Mouse (Mus musculus) midbrain, embryonic 16.5 days (tissue): ENCODE measurements at regions not wholly inside any gene's neighbourhood (a gene's known extent, or its start where the extent isn't known, plus 50 kb on each side); places are given as distances from the start of the nearest gene placed in this dataset.
"Not testable (repeated sequence)": the region's sequence is repeated elsewhere in the genome, so short reads cannot be mapped to it uniquely, and the experiment has no call there.

ENCODE experiments used
- ATAC-seq: fragments of 200-750 bp; cut with Nextera tagmentation; 2 replicates; pipeline ENCODE4 v1.8.0; 2017; ENCODE audit warnings: moderate TSS enrichment
- H3K27ac ChIP-seq: fragments of 300-500 bp; sonication (generic); 2 replicates; pipeline ENCODE4 v1.5.1; 2014; ENCODE audit warnings: mild to moderate bottlenecking, low read length, mixed read lengths
- H3K27me3 ChIP-seq: fragments of 300-500 bp; sonication (generic); 2 replicates; pipeline ENCODE4 v1.6.1; 2014; ENCODE audit warnings: low read depth, low read length, mixed read lengths; ENCODE audit not compliant: control insufficient read depth, insufficient read depth
- H3K36me3 ChIP-seq: fragments of 300-500 bp; sonication (generic); 2 replicates; pipeline ENCODE4 v1.6.1; 2014; ENCODE audit warnings: mild to moderate bottlenecking, low read length, moderate library complexity, mixed read lengths; ENCODE audit not compliant: control insufficient read depth, insufficient read depth
- H3K4me1 ChIP-seq: fragments of 300-500 bp; sonication (generic); 2 replicates; pipeline ENCODE4 v1.6.1; 2014; ENCODE audit warnings: mild to moderate bottlenecking, low read length, mixed read lengths; ENCODE audit not compliant: control insufficient read depth, insufficient read depth
- H3K4me2 ChIP-seq: fragments of 300-500 bp; sonication (generic); 2 replicates; pipeline ENCODE4 v1.6.1; 2014; ENCODE audit warnings: mild to moderate bottlenecking, low read length, mixed read lengths
- H3K4me3 ChIP-seq: fragments of 300-500 bp; sonication (generic); 2 replicates; pipeline ENCODE4 v1.5.1; 2014; ENCODE audit warnings: low read depth, mild to moderate bottlenecking, low read length, moderate library complexity, mixed read lengths
- H3K9ac ChIP-seq: fragments of 300-500 bp; sonication (generic); 2 replicates; pipeline ENCODE4 v1.6.1; 2014; ENCODE audit warnings: low read depth, low read length, mixed read lengths
- H3K9me3 ChIP-seq: fragments of 300-500 bp; sonication (generic); replicated peaks from 2 replicates; pipeline ENCODE4 v1.6.1; 2014; ENCODE audit warnings: mild to moderate bottlenecking, low read length, mixed read lengths; ENCODE audit not compliant: control insufficient read depth, poor library complexity, severe bottlenecking
- WGBS: fragments of 180-500 bp; shearing (Covaris S2); extraction: QIAGEN DNeasy Blood & Tissue Kit; methylation state at CpG from one replicate; pipeline ENCODE4 v1.1.7; 2014; 5-methylcytosine and 5-hydroxymethylcytosine counted together

- peak; percentile 56; the same call in 1 of the 2 replicates for ATAC-seq
Observed at GRCm38 (mm10) chr10:72298824-72299551, 355.7 kb upstream of the Zwint start.

DNA sequence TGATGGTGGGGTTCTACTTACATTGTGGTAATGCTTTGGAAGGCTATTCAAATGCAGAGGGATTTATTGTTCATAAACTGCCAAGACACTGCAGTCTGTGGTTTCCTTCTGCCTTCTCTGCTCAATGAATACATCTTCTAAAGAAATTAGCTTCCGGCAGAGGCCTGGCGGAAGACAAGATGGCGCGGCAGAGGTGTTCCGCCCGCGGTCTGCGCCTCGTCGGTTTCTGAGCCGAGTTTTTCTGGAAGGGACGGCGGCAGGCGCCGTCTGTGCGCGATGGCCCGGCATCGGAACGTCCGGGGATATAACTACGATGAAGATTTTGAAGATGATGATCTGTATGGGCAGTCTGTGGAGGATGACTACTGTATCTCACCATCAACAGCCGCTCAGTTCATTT lies 345.6 kb upstream of the Zwint start:
- WGBS, result 95% methylated on average over 18 of the region's 23 CpGs
- not testable (repeated sequence) for ATAC-seq, H3K4me1 ChIP-seq, H3K4me2 ChIP-seq, H3K9ac ChIP-seq, H3K4me3 ChIP-seq, H3K36me3 ChIP-seq, H3K9me3 ChIP-seq, H3K27me3 ChIP-seq, H3K27ac ChIP-seq

More at GRCm38 (mm10) chr10:72298824-72299551, 355.7 kb upstream of the Zwint start:
- H3K27me3 ChIP-seq, result no peaks in the 10 kb centered on the region
- no peak overlapping the region for H3K27ac ChIP-seq
- no peaks in the 10 kb centered on the region for H3K9me3 ChIP-seq
- no peaks in the 10 kb centered on the region for H3K4me1 ChIP-seq
- H3K4me2 ChIP-seq, result no peak overlapping the region
- 36% methylated on average over 8 of the region's 8 CpGs for WGBS
- no peaks in the 10 kb centered on the region for H3K36me3 ChIP-seq
- H3K4me3 ChIP-seq, result no peak overlapping the region
- no peak overlapping the region for H3K9ac ChIP-seq

GRCm38 (mm10) chr10:72318308-72318707 lies 336.3 kb upstream of the Zwint start:
- Histone ChIP-seq H3K9ac (no peak overlapping the region), H3K9me3 (no peaks in the 10 kb centered on the region), H3K27me3 (no peaks in the 10 kb centered on the region), H3K4me2 (no peak overlapping the region), H3K4me3 (no peak overlapping the region), H3K27ac (no peak overlapping the region), H3K36me3 (no peaks in the 10 kb centered on the region), H3K4me1 (no peaks in the 10 kb centered on the region)
- 72% methylated on average over 4 of the region's 4 CpGs for WGBS
- ATAC-seq, result no peak

DNA sequence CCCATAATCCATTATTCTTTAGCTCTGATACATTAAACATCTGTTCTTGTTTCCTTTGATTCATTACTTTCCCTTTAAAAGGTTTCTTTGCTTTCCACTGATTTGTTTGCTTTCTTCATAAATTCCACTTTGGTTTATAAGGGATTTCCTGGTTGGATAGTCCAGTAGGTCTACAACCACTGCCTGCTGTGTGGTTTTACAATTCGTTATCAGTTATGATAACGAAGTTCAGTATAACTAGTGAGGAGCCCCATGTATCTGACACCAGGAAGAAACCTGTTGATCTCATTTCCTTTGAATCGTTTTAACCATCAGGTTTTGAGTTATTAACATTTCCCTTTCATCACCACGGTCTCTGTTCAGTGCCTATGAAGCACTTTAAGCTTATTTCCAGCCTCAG lies 334.3 kb upstream of the Zwint start:
- 82% methylated on average over 4 of the region's 4 CpGs for WGBS
- H3K9ac ChIP-seq, result no peak overlapping the region
- no peak for ATAC-seq
- H3K36me3 ChIP-seq, result no peaks in the 10 kb centered on the region
- H3K27me3 ChIP-seq, result no peaks in the 10 kb centered on the region
- H3K4me2 ChIP-seq, result no peak overlapping the region
- no peak overlapping the region for H3K27ac ChIP-seq
- H3K4me3 ChIP-seq, result no peak overlapping the region
- no peaks in the 10 kb centered on the region for H3K4me1 ChIP-seq
- no peaks in the 10 kb centered on the region for H3K9me3 ChIP-seq

DNA sequence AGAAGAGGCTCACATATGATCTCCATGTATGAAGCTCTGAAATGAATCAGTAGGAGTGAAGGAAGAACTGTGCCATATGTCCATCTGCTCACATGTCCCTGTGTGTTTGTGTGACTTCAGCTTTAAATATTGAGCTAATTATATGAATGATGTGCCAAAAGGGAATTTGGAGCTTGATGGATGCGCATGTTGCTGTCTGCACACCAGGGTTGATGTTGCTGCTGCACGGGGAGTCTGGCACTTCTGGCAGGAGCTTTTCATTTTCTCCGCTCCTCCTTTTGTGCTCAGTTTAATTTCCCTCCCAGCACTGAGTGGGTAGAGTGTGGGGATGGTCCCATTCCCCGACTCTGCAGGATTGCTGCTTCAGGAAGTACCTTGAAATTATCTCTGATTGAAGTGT lies 328.0 kb upstream of the Zwint start:
- peak; percentile 25; the same call in 1 of the 2 replicates for ATAC-seq
- Histone ChIP-seq H3K4me2 (no peak overlapping the region), H3K4me1 (no peaks in the 10 kb centered on the region), H3K9ac (no peak overlapping the region), H3K9me3 (no peaks in the 10 kb centered on the region), H3K4me3 (no peak overlapping the region), H3K36me3 (no peaks in the 10 kb centered on the region), H3K27ac (no peak overlapping the region), H3K27me3 (no peaks in the 10 kb centered on the region)
- WGBS, result 26% methylated on average over 4 of the region's 4 CpGs

DNA sequence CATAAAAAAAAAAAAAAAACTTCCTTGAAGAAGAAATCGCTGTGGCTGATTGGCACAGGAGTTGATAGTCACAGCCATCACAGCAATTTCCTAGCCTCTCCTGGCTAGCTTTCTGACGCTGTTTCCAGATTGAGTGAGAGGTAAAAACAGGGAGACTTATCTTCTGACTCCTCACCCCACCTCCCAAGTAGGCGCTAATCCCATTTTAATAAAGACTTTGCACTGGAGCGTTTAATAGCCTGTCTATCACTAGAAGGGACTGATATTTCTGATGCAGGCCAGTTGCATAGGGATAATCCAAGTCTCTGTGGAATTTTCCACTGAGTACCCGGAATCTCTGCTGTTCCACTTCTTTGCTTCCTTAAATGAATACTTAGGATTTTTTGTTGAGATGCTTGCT lies 307.4 kb upstream of the Zwint start:
- no peak overlapping the region for H3K27ac ChIP-seq
- ATAC-seq, result no peak
- H3K9ac ChIP-seq, result no peak overlapping the region
- H3K4me2 ChIP-seq, result no peak overlapping the region
- 30% methylated on average over 5 of the region's 5 CpGs for WGBS
- H3K4me3 ChIP-seq, result no peak overlapping the region
- no peaks in the 10 kb centered on the region for H3K27me3 ChIP-seq
- no peaks in the 10 kb centered on the region for H3K4me1 ChIP-seq
- H3K36me3 ChIP-seq, result no peaks in the 10 kb centered on the region
- no peaks in the 10 kb centered on the region for H3K9me3 ChIP-seq

DNA sequence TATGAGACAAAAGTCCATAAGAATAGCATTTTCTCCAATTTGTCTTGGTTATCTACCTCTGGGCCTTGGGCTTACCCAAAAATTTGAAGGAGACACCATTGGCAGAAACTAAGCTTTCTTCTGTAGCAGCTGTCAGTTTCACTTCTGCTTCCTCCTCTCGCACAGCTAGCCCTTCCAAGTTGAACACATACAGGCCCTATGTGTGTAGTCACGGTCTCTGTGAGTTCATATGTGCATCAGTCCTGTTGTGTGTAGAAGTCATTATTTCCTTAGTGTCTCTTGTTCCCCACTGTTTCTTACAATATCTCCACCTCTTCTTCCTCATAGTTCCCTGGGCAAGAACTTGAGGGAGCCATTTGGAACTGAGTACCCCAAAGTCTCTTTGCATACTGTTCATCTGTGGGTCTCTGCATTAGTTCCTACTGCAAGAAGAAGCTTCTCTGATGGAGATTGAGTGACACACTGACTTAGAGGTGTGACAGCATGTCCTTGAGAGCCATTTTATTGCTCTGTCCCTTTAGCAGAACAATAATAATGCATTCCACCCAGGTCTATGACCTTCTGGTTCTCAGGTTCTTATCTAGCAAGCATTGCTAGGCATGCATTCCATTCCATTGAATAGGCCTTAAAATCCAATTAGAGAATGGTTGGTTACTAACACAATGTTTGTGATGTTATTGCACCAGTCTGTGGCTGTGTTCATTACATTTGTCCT lies 306.5 kb upstream of the Zwint start:
- no peak overlapping the region for H3K9ac ChIP-seq
- H3K36me3 ChIP-seq, result no peaks in the 10 kb centered on the region
- WGBS, result 88% methylated on average over 2 of the region's 2 CpGs
- no peak overlapping the region for H3K27ac ChIP-seq
- no peaks in the 10 kb centered on the region for H3K9me3 ChIP-seq
- no peak overlapping the region for H3K4me3 ChIP-seq
- H3K27me3 ChIP-seq, result no peaks in the 10 kb centered on the region
- H3K4me1 ChIP-seq, result no peaks in the 10 kb centered on the region
- H3K4me2 ChIP-seq, result no peak overlapping the region
- ATAC-seq, result no peak

- Histone ChIP-seq H3K27ac (no peak overlapping the region), H3K36me3 (no peaks in the 10 kb centered on the region), H3K27me3 (no peaks in the 10 kb centered on the region), H3K4me1 (no peaks in the 10 kb centered on the region), H3K9me3 (no peaks in the 10 kb centered on the region), H3K4me2 (no peak overlapping the region), H3K4me3 (no peak overlapping the region), H3K9ac (no peak overlapping the region)
- no peak for ATAC-seq
Observed at GRCm38 (mm10) chr10:72352810-72353209, 301.8 kb upstream of the Zwint start.

DNA sequence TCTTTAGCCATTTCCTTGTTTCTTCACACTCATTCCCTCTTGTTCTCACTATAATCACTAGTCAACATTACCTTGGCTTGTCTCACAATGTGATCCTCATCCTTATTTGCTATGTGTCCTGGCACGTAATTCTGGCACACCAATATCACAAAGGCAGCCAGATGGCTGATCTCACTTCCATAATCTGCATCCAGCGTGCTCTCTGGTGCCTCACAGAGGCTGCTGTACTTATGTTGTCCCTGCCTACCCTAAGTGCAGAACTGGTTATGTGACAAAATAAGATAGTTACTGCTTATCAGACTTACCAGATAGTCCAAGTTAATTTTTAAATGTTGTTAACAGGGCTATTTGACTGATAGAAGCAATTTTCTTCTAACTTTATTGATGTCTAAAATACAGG lies 301.1 kb upstream of the Zwint start:
- Histone ChIP-seq H3K27me3 (no peaks in the 10 kb centered on the region), H3K9me3 (no peaks in the 10 kb centered on the region), H3K4me3 (no peak overlapping the region), H3K4me2 (no peak overlapping the region), H3K36me3 (no peaks in the 10 kb centered on the region), H3K9ac (no peak overlapping the region), H3K4me1 (no peaks in the 10 kb centered on the region), H3K27ac (no peak overlapping the region)
- no peak for ATAC-seq
- 82% methylated on average over 2 of the region's 2 CpGs for WGBS
